Mouse (Mus musculus) CD4-positive helper T cell, adult 2 months (primary cell): Measurements from ENCODE around the gene Rassf8.

Source experiments
- DNase-seq: peaks from one replicate; pipeline ENCODE4 v3.0.0-alpha.2; 2012; ENCODE audit warnings: low read depth, missing footprints, low spot score

Rassf8 gene

GRCm38 (mm10) chr6:145747671-145748640, 1.4 kb downstream of the Rassf8 start:
- DNase-seq: peak; percentile 18

- no peak for DNase-seq
Observed at GRCm38 (mm10) chr6:145750394-145750793, 3.8 kb downstream of the Rassf8 start.

- no peak for DNase-seq
Observed at GRCm38 (mm10) chr6:145753296-145753695, 6.7 kb downstream of the Rassf8 start.

- no peak for DNase-seq
Observed at GRCm38 (mm10) chr6:145754416-145754815, 7.9 kb downstream of the Rassf8 start.

- no peak for DNase-seq
Observed at GRCm38 (mm10) chr6:145755942-145756639, 9.5 kb downstream of the Rassf8 start.

GRCm38 (mm10) chr6:145756640-145757005, 10.1 kb downstream of the Rassf8 start:
- no peak for DNase-seq

- DNase-seq: no peak
Observed at GRCm38 (mm10) chr6:145757346-145757745, 10.8 kb downstream of the Rassf8 start.

- DNase-seq: no peak
Observed at GRCm38 (mm10) chr6:145758685-145759084, 12.1 kb downstream of the Rassf8 start.

- no peak for DNase-seq
Observed at GRCm38 (mm10) chr6:145759432-145759831, 12.9 kb downstream of the Rassf8 start.

- no peak for DNase-seq
Observed at GRCm38 (mm10) chr6:145760246-145761016, 13.9 kb downstream of the Rassf8 start.

GRCm38 (mm10) chr6:145761151-145761935, 14.8 kb downstream of the Rassf8 start:
- DNase-seq: no peak

GRCm38 (mm10) chr6:145762016-145762415, 15.5 kb downstream of the Rassf8 start:
- DNase-seq: no peak

- DNase-seq: no peak
Observed at GRCm38 (mm10) chr6:145763051-145763450, 16.5 kb downstream of the Rassf8 start.

- DNase-seq: no peak
Observed at GRCm38 (mm10) chr6:145765011-145765410, 18.5 kb downstream of the Rassf8 start.

GRCm38 (mm10) chr6:145766971-145767370, 20.4 kb downstream of the Rassf8 start:
- no peak for DNase-seq

- DNase-seq: no peak
Observed at GRCm38 (mm10) chr6:145767637-145768036, 21.1 kb downstream of the Rassf8 start.

GRCm38 (mm10) chr6:145768671-145769292, 22.2 kb downstream of the Rassf8 start:
- no peak for DNase-seq

GRCm38 (mm10) chr6:145769855-145770254, 23.3 kb downstream of the Rassf8 start:
- DNase-seq: no peak

GRCm38 (mm10) chr6:145770272-145771000, 23.9 kb downstream of the Rassf8 start:
- DNase-seq: no peak

- DNase-seq: no peak
Observed at GRCm38 (mm10) chr6:145774436-145774835, 27.9 kb downstream of the Rassf8 start.
